Mouse (Mus musculus) inflammation-experienced regulatory T-cells, adult 6 months (primary cell): ENCODE measurements around the gene Sycp2l. TPM values are rescaled to one million over a fixed set of nuclear protein-coding genes. Genes with fewer than 3 reads are reported as not detected.

Experiments
- polyA plus RNA-seq, 3 experiments: library from polyadenylated mRNA; unstranded; fragments of 100-300 nt; shearing (Covaris generic); gene quantifications; one replicate each; pipeline ENCODE4 v1.2.1; 2017

Gene Sycp2l
- polyA plus RNA-seq, 3 experiments from 2014 or later = 0.38 TPM; not detected in 2

Other genes with a start within 250 kb of the Sycp2l start
- gene Pak1ip1, start 113.3 kb upstream of the Sycp2l start, polyA plus RNA-seq = 100 to 1,000 TPM in 1 of 3 experiments, 10 to 100 TPM in 2; 75.7 to 103 (median 84.7) TPM
- gene Tmem14c, start 98.0 kb upstream of the Sycp2l start, polyA plus RNA-seq = 100 to 1,000 TPM; 130 to 207 (median 140) TPM
- under 1 TPM in 1 of 3 experiments, not detected in 2; 0.13 TPM for gene Mak, start 34.6 kb upstream of the Sycp2l start, polyA plus RNA-seq
- under 1 TPM in 1 of 3 experiments, not detected in 2; 0.95 TPM for gene Gcm2, start 3.3 kb upstream of the Sycp2l start, polyA plus RNA-seq
- gene Elovl2, start 106.1 kb downstream of the Sycp2l start, polyA plus RNA-seq = not detected
- gene Smim13, start 135.5 kb downstream of the Sycp2l start, polyA plus RNA-seq = 1 to 10 TPM; 2.3 to 4.8 (median 3.1) TPM
- not detected for gene Gm17364, start 159.7 kb downstream of the Sycp2l start, polyA plus RNA-seq